Mouse (Mus musculus): Measurements from ENCODE around the gene Scaf4. TPM values are rescaled to one million over a fixed set of nuclear protein-coding genes. Genes with fewer than 3 reads are reported as not detected.

Scaf4 gene
- total RNA-seq (2014; fragmentation: Nextera tagmentation) = 44.8 and 87.8 TPM in 2 replicates
- 27.0 and 31.3 TPM in 2 replicates for total RNA-seq (2017)

GRCm38 (mm10) chr16:90283905-90284891, at the start of gene Scaf4:
TSS of gene Scaf4 (minus strand) at chr16:90284503.
- peak; percentile 74 for ATAC-seq (replicated peaks; ENCODE audit: poor library complexity, severe bottlenecking)

GRCm38 (mm10) chr16:90332553-90332952, 48.2 kb upstream of the Scaf4 start:
- ATAC-seq (replicated peaks; ENCODE audit: poor library complexity, severe bottlenecking) = no peak

GRCm38 (mm10) chr16:90330979-90331378, 46.7 kb upstream of the Scaf4 start:
- ATAC-seq (replicated peaks; ENCODE audit: poor library complexity, severe bottlenecking) = no peak

- ATAC-seq (replicated peaks; ENCODE audit: poor library complexity, severe bottlenecking) = no peak
Observed at GRCm38 (mm10) chr16:90329511-90329910, 45.2 kb upstream of the Scaf4 start.

- peak; percentile 98 for ATAC-seq (replicated peaks; ENCODE audit: poor library complexity, severe bottlenecking)
Observed at GRCm38 (mm10) chr16:90322850-90323528, 38.7 kb upstream of the Scaf4 start.

GRCm38 (mm10) chr16:90319321-90319720, 35.0 kb upstream of the Scaf4 start:
- no peak for ATAC-seq (replicated peaks; ENCODE audit: poor library complexity, severe bottlenecking)

GRCm38 (mm10) chr16:90318372-90318926, 34.1 kb upstream of the Scaf4 start:
- ATAC-seq (replicated peaks; ENCODE audit: poor library complexity, severe bottlenecking) = no peak

GRCm38 (mm10) chr16:90317777-90318176, 33.5 kb upstream of the Scaf4 start:
- ATAC-seq (replicated peaks; ENCODE audit: poor library complexity, severe bottlenecking) = no peak

GRCm38 (mm10) chr16:90315881-90316280, 31.6 kb upstream of the Scaf4 start:
- peak; percentile 94 for ATAC-seq (replicated peaks; ENCODE audit: poor library complexity, severe bottlenecking)

- 0 out of 2 replicates have a peak, but pooled peaks have one; percentile 35 for ATAC-seq (replicated peaks; ENCODE audit: poor library complexity, severe bottlenecking)
Observed at GRCm38 (mm10) chr16:90312449-90313082, 28.3 kb upstream of the Scaf4 start.

GRCm38 (mm10) chr16:90310488-90311135, 26.3 kb upstream of the Scaf4 start:
- peak; percentile 29 for ATAC-seq (replicated peaks; ENCODE audit: poor library complexity, severe bottlenecking)

- peak; percentile 31; the same call in 1 of the 2 replicates for ATAC-seq (replicated peaks; ENCODE audit: poor library complexity, severe bottlenecking)
Observed at GRCm38 (mm10) chr16:90309784-90310183, 25.5 kb upstream of the Scaf4 start.

- no peak for ATAC-seq (replicated peaks; ENCODE audit: poor library complexity, severe bottlenecking)
Observed at GRCm38 (mm10) chr16:90303988-90304299, 19.6 kb upstream of the Scaf4 start.

GRCm38 (mm10) chr16:90303286-90303987, 19.1 kb upstream of the Scaf4 start:
- no peak for ATAC-seq (replicated peaks; ENCODE audit: poor library complexity, severe bottlenecking)

- ATAC-seq (replicated peaks; ENCODE audit: poor library complexity, severe bottlenecking) = no peak
Observed at GRCm38 (mm10) chr16:90301706-90302105, 17.4 kb upstream of the Scaf4 start.

- ATAC-seq (replicated peaks; ENCODE audit: poor library complexity, severe bottlenecking) = peak; percentile 95
Observed at GRCm38 (mm10) chr16:90300896-90301295, 16.6 kb upstream of the Scaf4 start.

GRCm38 (mm10) chr16:90299591-90299990, 15.3 kb upstream of the Scaf4 start:
- ATAC-seq (replicated peaks; ENCODE audit: poor library complexity, severe bottlenecking) = no peak

GRCm38 (mm10) chr16:90298426-90299300, 14.4 kb upstream of the Scaf4 start:
- no peak for ATAC-seq (replicated peaks; ENCODE audit: poor library complexity, severe bottlenecking)

Measured in granulocyte monocyte progenitor cell, adult 5-6 weeks (primary cell).